11 mouse cellular contexts compared by ENCODE assay signal in genomic region chr5:77425721-77426500, GRCm38 (mm10).
"Had no signal": no experiment of that assay in that cellular context is flagged by ENCODE, and none has a peak within 500 bp of the region (broad histone marks: within the 10 kb centered on the region; RNA-seq: fewer than 3 reads in every experiment).

No protein-coding gene starts in this region.

- DNase-seq: kidney, postnatal 25 days; layer of hippocampus, adult 9-11 months; lung, adult 18-20 months; lung, postnatal 10 days; lung, postnatal 36 days; right cerebral cortex, adult 18-20 months; right cerebral cortex, postnatal 14 days; spleen, adult 18-20 months; thymus, postnatal 36 days had no signal

- ATAC-seq: liver, embryonic 12.5 days; midbrain, embryonic 15.5 days had no signal
